Mouse (Mus musculus) kidney, embryonic 16.5 days (tissue): Measurements from ENCODE around the gene Ptpn7. TPM values are rescaled to one million over a fixed set of nuclear protein-coding genes. Genes with fewer than 3 reads are reported as not detected.

Experiments used
- ATAC-seq: fragments of 200-750 bp; cut with Nextera tagmentation; 2 replicates; pipeline ENCODE4 v1.8.0; 2017; ENCODE audit warnings: moderate TSS enrichment; ENCODE audit not compliant: low FRiP score, low TSS enrichment
- H3K27ac ChIP-seq: fragments of 300-500 bp; sonication (generic); 2 replicates; pipeline ENCODE4 v1.5.1; 2014; ENCODE audit warnings: low read length
- H3K27me3 ChIP-seq: fragments of 300-500 bp; sonication (generic); 2 replicates; pipeline ENCODE4 v1.6.1; 2014; ENCODE audit warnings: low read length, control low read depth, mixed read lengths; ENCODE audit not compliant: insufficient read depth
- H3K36me3 ChIP-seq: fragments of 300-500 bp; sonication (generic); 2 replicates; pipeline ENCODE4 v1.6.1; 2014; ENCODE audit warnings: low read length, control low read depth, mixed read lengths; ENCODE audit not compliant: insufficient read depth
- H3K4me1 ChIP-seq: fragments of 300-500 bp; sonication (generic); 2 replicates; pipeline ENCODE4 v1.6.1; 2014; ENCODE audit warnings: low read length, control low read depth, mixed read lengths; ENCODE audit not compliant: insufficient read depth
- H3K4me2 ChIP-seq: fragments of 300-500 bp; sonication (generic); replicated peaks from 2 replicates; pipeline ENCODE4 v1.6.1; 2014; ENCODE audit warnings: low read depth, low read length
- H3K4me3 ChIP-seq: fragments of 300-500 bp; sonication (generic); 2 replicates; pipeline ENCODE4 v1.5.1; 2014; ENCODE audit warnings: mild to moderate bottlenecking, low read length
- H3K9ac ChIP-seq: fragments of 300-500 bp; sonication (generic); replicated peaks from 2 replicates; pipeline ENCODE4 v1.6.1; 2014; ENCODE audit warnings: low read length
- H3K9me3 ChIP-seq: fragments of 300-500 bp; sonication (generic); 2 replicates; pipeline ENCODE4 v1.6.1; 2016; ENCODE audit warnings: low read length, control low read depth
- WGBS: fragments of 180-500 bp; shearing (Covaris S2); extraction: QIAGEN DNeasy Blood & Tissue Kit; methylation state at CpG from one replicate; pipeline ENCODE4 v1.1.7; 2014; 5-methylcytosine and 5-hydroxymethylcytosine counted together
- polyA plus RNA-seq: library from polyadenylated mRNA; unstranded; fragments of >200 nt; fragmentation: Nextera tagmentation; extraction: Ambion mirVana; gene quantifications from 2 replicates; pipeline ENCODE4 v1.2.1, GENCODE M21; 2015

Ptpn7 gene
- polyA plus RNA-seq, 1 experiment from 2014 or later, result 1.6 TPM

GRCm38 (mm10) chr1:135133678-135134435, 1.4 kb downstream of the Ptpn7 start:
- H3K4me2 ChIP-seq, result no peak overlapping the region
- H3K9me3 ChIP-seq, result no peaks in the 10 kb centered on the region
- WGBS, result 78% methylated on average over 10 of the region's 10 CpGs
- no peak for ATAC-seq
- no peaks in the 10 kb centered on the region for H3K36me3 ChIP-seq
- H3K9ac ChIP-seq, result no peak overlapping the region
- no peak overlapping the region for H3K27ac ChIP-seq
- H3K27me3 ChIP-seq, result no peaks in the 10 kb centered on the region
- H3K4me3 ChIP-seq, result no peak overlapping the region
- H3K4me1 ChIP-seq, result peaks cover 19% of the 10 kb centered on the region; the same call in 1 of the 2 replicates

DNA sequence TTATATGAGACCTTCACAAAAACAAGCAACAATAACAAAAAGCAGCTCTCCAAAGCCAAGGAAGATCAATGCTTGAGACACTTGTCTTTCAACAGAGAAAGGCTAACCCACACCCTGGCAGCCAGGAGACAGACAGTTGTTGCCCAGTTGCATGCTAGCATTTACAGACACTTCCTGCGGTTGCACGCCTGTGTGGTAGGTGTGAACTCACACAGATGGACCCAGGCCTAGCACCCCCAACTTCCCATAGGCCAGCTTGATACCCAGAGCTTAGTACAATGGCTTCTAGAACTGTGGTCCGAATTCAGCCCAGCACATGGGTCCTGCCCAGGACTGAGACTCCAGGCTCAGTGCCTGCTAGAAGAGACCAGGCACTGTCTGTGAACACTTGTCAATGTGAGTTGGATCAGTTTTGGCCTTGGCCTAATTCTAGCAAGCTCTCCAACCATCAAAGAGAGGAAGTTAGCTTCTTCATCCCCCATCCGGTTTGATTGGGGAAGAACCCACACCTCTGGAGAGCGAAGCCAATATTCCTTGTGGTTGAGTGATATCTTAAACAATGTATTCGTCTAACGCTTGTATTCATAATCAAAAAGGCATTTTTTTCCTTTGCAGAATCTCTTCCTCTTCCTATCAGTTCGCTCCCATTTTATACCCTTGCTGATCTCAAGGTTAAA, 2.7 kb downstream of the Ptpn7 start:
- Histone ChIP-seq H3K27me3 (no peaks in the 10 kb centered on the region), H3K9ac (no peak overlapping the region), H3K9me3 (no peaks in the 10 kb centered on the region), H3K27ac (no peak overlapping the region), H3K36me3 (no peaks in the 10 kb centered on the region), H3K4me3 (no peak overlapping the region), H3K4me2 (no peak overlapping the region), H3K4me1 (peaks cover 15% of the 10 kb centered on the region; the same call in 1 of the 2 replicates)
- ATAC-seq, result no peak
- WGBS, result 90% methylated on average over 8 of the region's 8 CpGs

DNA sequence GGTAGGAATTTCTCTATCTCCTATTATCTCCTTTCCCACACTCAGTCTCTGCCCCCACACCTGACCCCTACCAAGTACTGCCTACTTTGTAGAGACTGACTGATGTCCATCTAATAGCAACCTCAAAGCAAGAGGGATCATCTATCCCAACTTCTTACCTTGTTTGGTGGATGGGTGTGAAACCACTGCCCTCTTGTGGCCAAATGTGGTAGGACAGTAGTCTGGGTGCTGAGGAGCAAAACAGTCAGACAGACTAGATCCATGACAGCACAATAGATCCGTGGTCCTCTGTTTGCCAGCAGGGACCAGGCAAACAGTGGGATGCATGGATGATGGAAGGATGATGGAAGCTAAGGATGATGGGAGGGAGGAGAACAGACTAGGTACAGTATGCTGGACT, 4.0 kb downstream of the Ptpn7 start:
- Histone ChIP-seq H3K4me3 (no peak overlapping the region), H3K4me2 (no peak overlapping the region), H3K27ac (no peak overlapping the region), H3K9me3 (no peaks in the 10 kb centered on the region), H3K36me3 (no peaks in the 10 kb centered on the region), H3K9ac (no peak overlapping the region), H3K27me3 (no peaks in the 10 kb centered on the region), H3K4me1 (peaks cover 9% of the 10 kb centered on the region; the same call in 1 of the 2 replicates)
- 3% methylated on average over 1 of the region's 1 CpGs for WGBS
- no peak for ATAC-seq

DNA sequence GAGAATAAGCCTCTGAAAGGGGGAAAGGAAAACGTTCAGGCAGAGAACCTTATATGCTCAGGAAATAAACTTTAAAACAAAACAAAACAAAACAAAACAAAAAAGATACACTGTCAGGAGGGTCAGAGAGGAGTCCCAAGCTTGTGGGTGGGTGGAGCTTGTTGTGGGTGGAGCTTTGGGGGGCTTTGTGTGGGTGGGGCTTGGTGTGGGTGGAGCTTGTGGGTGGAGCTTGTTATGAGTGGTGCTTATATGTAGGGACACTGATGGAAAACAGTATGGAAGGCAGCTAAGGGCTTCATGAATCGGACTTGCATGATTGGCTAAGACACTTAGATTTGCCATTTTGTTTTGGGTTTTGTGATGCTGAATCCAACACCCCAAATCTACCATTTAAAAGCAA, 7.4 kb downstream of the Ptpn7 start:
- Histone ChIP-seq H3K9ac (no peak overlapping the region), H3K36me3 (no peaks in the 10 kb centered on the region), H3K4me2 (no peak overlapping the region), H3K4me3 (no peak overlapping the region), H3K9me3 (no peaks in the 10 kb centered on the region), H3K4me1 (no peaks in the 10 kb centered on the region), H3K27me3 (no peaks in the 10 kb centered on the region), H3K27ac (no peak overlapping the region)
- no peak for ATAC-seq
- 63% methylated on average over 2 of the region's 2 CpGs for WGBS

DNA sequence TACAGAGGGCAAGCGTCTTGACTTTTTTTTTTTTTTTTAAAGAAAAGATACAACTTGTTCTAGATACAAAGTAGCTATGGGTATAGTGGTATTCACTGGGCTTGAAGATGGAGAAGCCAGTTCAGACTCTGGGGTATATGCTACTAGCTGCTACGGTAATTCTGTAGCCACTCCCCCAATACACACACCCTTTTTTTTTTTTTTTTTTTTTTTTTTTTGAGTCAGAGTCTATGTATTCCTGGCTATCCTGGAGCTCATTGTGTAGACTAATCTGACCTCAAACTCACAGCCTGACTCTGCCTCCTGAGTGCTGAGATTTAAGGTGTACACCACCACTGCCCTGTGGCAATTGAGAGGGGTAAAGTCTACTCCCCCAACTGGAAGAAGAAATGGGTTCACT, 10.0 kb downstream of the Ptpn7 start:
- Histone ChIP-seq H3K4me1 (no peaks in the 10 kb centered on the region; the same call in 1 of the 2 replicates), H3K36me3 (no peaks in the 10 kb centered on the region), H3K27ac (no peak overlapping the region), H3K9ac (no peak overlapping the region), H3K9me3 (no peaks in the 10 kb centered on the region), H3K4me3 (no peak overlapping the region), H3K4me2 (no peak overlapping the region), H3K27me3 (no peaks in the 10 kb centered on the region)
- ATAC-seq, result no peak
- WGBS, result 60% methylated on average over 2 of the region's 2 CpGs

DNA sequence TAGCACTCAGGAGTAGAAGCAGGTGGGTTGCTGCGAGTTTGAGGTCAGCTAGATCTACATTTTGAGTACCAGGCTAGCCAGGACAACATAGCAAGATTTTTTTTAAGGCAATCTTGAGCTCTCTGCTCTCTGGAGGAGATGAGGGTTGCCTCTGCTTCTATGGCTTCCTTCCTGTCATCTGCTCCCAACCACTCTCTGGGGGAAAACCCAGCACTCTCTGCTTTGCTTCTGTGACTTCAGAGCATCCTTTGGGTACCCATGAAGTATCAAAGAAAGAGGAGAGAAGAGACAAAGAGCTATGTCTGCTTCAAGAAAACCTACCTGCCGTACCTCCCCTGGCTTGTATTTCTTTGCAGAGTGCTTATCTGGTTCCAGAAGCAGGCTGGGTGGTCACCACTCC, 11.4 kb downstream of the Ptpn7 start:
- Histone ChIP-seq H3K9ac (no peak overlapping the region), H3K27me3 (no peaks in the 10 kb centered on the region), H3K4me1 (peaks cover 10% of the 10 kb centered on the region), H3K4me2 (no peak overlapping the region), H3K4me3 (no peak overlapping the region), H3K27ac (no peak overlapping the region), H3K9me3 (no peaks in the 10 kb centered on the region), H3K36me3 (no peaks in the 10 kb centered on the region)
- WGBS, result 90% methylated on average over 2 of the region's 2 CpGs
- ATAC-seq, result no peak

GRCm38 (mm10) chr1:135146077-135146945, 13.8 kb downstream of the Ptpn7 start, which contains the start of gene Arl8a:
TSS of gene Arl8a (plus strand) at chr1:135146824.
- peaks cover 12% of the 10 kb centered on the region for H3K4me1 ChIP-seq

DNA sequence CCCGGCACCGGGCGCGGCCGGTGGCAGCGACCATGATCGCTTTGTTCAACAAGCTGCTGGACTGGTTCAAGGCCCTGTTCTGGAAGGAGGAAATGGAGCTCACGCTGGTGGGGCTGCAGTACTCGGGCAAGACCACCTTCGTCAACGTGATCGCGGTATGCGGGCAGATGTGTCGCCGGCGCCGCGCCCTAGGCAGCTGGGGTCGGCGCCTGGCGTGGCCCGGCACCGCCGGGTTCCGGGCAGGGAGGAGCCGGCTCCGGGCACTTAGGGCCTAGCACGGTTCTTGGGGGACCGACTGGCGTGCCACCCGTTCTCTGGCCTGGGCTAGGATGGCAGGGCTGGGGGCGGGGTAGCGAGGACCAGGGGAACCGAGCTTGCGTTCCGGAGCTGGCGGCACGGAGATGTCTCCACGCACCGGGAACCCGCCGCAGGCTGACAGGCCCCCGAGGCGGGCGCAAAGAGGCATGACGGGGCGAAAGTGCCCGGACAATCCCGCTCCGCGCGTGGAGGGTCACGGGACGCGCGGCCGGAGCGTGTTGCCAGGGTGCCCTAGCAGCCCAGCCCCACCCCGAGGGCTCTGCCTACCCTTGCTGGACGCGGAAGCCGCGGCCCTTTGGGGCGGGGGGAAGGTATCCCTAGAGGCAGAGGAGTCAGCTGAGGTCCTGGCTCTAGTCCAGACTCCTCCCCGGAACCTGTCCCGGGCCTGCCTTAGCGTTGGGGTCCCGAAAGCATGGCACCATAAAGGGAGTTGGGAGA, 14.6 kb downstream of the Ptpn7 start:
- WGBS, result under 1% methylated on average over 69 of the region's 69 CpGs
- no peaks in the 10 kb centered on the region for H3K9me3 ChIP-seq
- ATAC-seq, result peak; percentile 81
- peak overlapping the region; percentile 97 for H3K4me3 ChIP-seq
- H3K4me2 ChIP-seq, result peak overlapping the region; percentile 82
- peak overlapping the region; percentile 96 for H3K9ac ChIP-seq
- peaks cover 12% of the 10 kb centered on the region for H3K4me1 ChIP-seq
- no peaks in the 10 kb centered on the region for H3K27me3 ChIP-seq
- H3K36me3 ChIP-seq, result no peaks in the 10 kb centered on the region
- H3K27ac ChIP-seq, result peak overlapping the region; percentile 83

More at GRCm38 (mm10) chr1:135146077-135146945, 13.8 kb downstream of the Ptpn7 start, which contains the start of gene Arl8a:
- Histone ChIP-seq H3K4me3 (peak within 1 kb of the TSS; percentile 97), H3K4me2 (peak within 1 kb of the TSS; percentile 82), H3K9me3 (no peaks in the 10 kb centered on the region), H3K36me3 (no peaks in the 10 kb centered on the region), H3K27ac (peak within 1 kb of the TSS; percentile 83), H3K9ac (peak within 1 kb of the TSS; percentile 96), H3K27me3 (no peaks in the 10 kb centered on the region)
- WGBS, result under 1% methylated on average over 53 of the region's 78 CpGs
- peak; percentile 81 for ATAC-seq

- peak; percentile 14 for ATAC-seq
- Histone ChIP-seq H3K27me3 (no peaks in the 10 kb centered on the region), H3K9ac (peak overlapping the region; percentile 96), H3K27ac (peak overlapping the region; percentile 83), H3K36me3 (no peaks in the 10 kb centered on the region), H3K4me1 (peaks cover 12% of the 10 kb centered on the region), H3K9me3 (no peaks in the 10 kb centered on the region), H3K4me3 (peak overlapping the region; percentile 97), H3K4me2 (peak overlapping the region; percentile 82)
- WGBS, result 1% methylated on average over 6 of the region's 7 CpGs
Observed at GRCm38 (mm10) chr1:135147702-135148058, 15.2 kb downstream of the Ptpn7 start.
